Mouse (Mus musculus): ENCODE measurements at regions not wholly inside any gene's neighbourhood (a gene's known extent, or its start where the extent isn't known, plus 50 kb on each side); places are given as distances from the start of the nearest gene placed in this dataset.

GRCm38 (mm10) chr4:47707966-47708365 lies 233.5 kb downstream of the Sec61b start:
- TF ChIP-seq CTCF (IDR thresholded peaks at IDR 0.05; ENCODE audit: low read depth) (no peak), EP300 (IDR thresholded peaks at IDR 0.05; ENCODE audit: low read depth) (no peak)

All from heart, postnatal 0 days (tissue).